Mouse (Mus musculus): ENCODE data around the gene Cyp2s1.

Cyp2s1 gene

DNA sequence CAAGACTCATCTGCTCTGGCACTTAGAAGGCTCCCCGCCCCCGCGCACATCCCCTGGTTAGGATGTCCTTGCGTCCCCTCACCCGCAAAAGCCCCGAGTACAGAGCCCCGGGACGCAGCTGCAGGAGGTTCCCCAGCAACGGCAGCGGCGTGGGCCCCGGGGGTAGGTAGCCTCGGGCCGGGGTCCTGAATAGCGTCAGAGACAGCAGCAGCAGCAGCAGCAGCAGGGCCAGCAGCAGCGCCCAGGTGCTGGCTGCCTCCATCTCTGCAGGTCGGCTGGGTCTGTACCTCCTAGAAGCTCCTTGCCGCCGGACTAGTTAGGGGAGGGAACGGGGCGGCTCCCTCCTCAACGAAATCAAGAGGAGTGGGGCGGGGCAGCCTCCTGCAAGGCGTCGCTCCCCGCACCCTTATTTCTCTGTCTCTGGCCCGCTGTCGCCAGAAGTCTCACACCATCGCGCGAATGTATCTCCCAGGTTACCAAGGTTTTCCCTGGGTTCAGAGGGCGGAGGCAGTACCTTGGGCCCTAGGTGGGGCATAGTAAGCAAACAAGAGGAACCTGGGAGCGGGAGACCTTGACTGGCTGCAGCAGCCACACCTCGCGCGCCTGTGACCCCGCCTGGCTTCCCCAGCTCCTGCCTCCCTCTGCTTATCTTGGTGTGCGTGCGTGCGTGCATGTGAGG, at the start of gene Cyp2s1:
Gene Cyp2s1, minus strand, starts transcription at position 673 of the 679 bp plus-strand sequence.
- DNase-seq = peak in 1 of 2 experiments; percentile 27

DNA sequence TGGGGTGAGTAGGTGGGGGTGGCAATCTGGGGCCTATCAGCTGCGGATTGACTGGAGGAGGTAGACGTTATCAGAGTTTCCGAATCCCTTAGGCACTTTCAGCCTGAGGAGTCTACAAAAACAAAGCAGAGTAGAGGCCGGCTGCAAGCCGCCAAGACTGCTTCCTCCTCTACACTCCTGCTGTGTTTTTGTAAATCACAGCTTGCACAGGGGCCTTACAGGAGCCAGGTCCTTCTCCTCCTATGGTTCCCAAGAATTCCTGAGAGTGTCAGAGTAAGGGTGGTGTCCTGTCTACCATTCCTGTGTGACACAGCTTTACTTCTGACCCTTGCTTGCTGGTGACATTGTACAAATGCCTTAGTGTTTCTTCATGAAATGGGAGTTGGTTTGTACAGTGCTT, 48.1 kb upstream of the Cyp2s1 start:
- DNase-seq = no peak

DNA sequence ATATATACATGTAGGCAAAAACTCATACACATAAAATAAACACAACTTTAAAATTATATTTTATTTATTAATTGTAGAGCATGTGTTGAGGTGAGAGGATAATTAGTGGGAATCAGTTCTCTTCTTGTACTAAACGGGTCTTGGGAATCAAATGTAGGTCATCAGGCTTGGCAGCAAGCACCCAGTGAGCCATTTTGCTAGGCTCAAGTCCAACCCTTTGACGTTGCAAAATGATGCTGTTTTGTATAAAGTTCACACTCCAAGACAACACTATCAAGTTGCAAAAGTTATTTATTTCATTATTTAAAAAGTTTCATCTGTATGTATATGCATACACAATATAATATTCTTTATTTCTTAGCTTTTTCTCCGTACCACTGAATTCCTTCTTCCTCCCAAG, 47.0 kb upstream of the Cyp2s1 start:
- DNase-seq = no peak

DNA sequence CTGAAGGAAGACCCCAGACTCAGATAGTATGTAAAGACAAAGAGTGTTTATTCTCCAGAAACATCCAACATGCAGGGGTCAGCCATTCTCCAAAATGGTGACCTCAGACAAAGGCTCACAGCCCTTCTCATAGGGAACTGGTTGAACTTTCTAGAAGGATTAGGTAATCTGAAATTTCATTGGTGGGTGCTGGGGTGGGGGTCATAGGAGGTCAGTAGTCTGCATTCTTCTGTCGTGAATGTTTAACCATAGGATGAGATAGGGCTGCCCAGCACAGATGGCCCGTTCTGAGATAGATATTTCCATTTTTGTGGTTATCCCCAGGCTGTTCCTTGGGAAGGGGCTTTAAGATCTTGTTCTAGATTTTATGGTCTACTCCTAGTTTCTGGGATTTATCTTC, 45.7 kb upstream of the Cyp2s1 start:
- DNase-seq = no peak

DNA sequence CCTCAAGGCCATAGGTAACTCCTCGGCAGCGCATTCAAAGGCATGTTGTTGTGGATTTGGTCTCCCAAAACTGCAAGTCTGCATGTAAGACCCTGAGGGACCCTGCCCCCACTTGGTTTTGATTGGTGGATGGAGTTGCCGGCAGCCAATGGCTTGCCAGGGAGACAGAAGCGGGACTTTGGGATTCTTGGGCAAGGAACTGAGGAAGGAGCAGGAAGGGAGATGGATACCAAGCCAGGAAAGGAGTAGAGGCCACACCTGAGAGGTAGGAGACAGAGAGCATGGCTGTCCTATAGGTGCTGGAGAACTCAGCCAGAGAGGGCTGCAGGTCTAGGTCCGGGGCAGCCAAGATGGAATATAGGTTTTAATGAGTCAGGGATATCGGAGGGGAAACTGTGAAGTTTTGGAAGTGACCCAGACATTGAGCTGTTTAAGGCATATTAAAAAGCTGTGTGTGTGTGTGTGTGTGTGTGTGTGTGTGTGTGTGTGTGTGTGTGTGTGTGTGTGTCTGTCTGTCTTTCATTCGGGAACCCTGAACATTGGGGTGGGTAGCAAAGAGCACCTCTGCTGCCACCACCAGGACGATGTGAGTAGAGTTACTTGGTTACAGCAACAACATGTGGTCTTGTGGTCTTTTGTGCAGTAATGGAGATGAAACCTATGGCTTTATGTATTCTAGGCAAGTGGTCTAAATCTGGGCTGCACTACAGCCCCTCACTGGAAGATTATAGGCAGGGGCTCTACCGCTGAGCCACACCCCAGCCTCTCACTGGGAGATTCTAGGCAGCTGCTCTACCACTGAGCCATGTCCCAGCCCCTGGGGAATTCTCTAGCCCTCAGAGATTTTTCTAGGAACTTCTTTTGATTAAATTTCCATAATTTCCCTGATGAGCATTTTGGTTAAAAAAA, 43.5 kb upstream of the Cyp2s1 start:
- DNase-seq = no peak

DNA sequence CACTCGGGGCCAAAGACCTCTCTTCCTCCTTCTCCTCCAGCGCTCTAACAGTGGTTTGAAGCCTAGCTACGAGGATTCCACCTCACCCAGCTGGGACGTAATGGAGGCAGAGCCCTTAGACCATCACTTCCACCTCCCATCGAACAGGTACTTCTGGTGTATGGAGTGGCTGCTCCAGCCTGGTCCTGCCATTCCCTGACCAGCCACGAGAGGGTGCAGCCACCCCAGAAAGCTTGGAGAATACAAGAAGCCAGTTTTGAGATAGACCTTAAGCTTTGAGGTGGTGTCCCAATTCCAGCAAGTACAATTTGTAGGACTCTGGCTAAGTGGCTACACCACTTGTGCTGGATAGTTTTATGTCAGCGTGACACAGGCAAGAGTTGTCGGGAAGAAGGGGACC, 38.4 kb upstream of the Cyp2s1 start:
- DNase-seq = peak; percentile 47 to 73

DNA sequence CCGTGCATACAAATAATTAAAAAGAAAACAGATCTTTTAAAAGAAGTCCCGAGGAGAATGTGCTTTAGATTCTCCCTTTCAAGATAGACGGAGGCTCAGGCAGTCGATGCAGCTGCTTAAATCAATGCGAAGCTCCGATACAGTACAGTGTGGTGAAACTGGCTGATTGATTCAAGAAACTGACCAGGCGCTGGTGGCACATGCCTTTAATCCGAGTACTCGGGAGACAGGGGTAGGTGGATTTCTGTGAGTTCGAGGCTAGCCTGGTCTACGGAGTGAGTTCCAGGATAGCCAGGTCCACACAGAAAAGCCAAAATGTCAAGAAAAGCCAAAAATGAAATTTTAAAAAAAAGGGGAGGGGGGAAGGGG, 31.7 kb upstream of the Cyp2s1 start:
- no peak for DNase-seq

DNA sequence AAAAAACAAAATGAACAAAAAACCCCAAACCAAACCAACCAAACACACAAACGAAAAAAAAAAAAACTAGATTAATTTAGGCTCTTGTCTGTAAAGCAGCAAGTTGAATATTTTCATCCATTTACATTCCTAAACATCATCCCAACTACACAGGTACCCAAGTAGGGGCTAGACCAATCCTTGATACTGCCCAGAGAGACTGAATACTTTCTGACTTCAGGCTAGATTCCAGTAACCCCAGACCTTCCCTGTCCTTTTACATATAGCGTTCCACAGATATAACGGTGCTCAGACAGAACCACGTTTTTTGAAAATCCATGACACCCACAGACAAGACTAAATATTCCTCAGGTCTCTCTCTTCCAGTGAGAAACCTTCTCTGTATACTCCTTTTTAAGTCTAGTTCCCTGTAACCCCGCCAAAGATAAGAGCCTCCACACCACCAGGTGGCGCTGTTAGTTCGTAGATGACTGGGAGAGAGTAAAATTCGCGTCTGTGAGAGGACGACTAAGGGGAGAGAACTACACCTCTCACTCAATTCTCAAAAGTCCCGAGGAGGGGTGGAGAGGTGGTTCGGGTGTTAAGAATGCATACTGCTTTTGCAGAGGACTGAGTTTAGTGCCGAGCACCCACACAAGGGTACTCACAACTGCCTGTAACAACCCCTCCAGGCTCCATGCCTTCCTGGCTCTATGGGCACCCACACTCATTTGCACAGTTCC, 31.2 kb upstream of the Cyp2s1 start:
- DNase-seq = peak; percentile 68 to 89

DNA sequence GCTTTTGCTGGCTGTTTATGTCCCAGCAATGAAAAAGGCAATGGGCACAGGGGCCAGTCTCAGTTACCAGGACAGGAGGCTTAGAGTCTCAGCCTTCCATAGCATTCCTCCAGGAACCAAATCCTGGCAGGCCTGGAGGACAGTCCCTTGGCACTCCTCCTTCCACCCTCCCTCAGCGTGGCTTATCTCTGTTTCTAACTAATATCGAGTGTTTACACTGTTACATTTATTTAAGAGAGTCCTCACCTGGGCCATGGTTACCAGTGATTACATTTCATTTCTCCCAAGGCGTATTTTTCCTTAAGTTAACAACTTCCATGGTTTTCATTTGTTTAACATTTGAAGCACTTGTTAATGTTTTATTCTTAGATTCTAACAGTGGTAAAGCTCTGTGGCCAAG, 28.2 kb upstream of the Cyp2s1 start:
- DNase-seq = no peak

DNA sequence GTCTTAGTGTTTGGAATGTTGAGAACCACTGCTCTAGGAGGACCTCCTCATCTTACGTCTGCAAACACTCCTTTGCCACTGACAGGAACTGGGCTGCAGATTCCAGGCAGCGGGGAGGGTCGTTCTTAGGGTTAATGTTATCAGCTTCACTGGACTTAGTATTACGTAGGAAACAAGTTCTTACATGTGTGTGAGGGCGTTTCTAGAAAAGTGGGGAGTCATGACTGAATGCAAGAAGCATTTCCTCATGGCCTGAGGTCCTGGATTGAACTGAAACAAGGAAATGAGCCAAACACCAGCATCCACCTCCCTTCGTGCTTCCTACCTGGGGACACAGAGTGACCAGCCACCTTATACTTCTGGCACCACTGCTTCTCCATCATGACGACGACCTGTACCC, 27.7 kb upstream of the Cyp2s1 start:
- DNase-seq = no peak

DNA sequence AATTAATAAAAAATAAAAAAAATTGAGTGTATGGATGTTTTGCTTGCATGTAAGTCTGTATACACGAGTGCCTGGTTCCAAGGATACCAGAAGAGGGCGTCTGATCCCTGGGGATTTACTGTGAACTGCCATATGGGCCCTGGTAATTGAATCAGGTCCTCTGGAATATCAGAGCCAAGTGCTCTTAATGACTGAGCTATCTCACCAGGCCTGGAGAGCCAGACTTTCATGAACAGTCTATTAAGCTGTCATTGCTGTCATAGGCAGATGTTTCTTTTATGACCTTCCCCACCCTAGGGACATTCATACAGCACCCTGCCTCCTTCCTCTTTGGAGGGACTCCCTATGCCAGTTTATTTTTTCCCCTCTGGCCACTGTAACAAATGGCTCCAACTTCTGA, 26.8 kb upstream of the Cyp2s1 start:
- no peak for DNase-seq

DNA sequence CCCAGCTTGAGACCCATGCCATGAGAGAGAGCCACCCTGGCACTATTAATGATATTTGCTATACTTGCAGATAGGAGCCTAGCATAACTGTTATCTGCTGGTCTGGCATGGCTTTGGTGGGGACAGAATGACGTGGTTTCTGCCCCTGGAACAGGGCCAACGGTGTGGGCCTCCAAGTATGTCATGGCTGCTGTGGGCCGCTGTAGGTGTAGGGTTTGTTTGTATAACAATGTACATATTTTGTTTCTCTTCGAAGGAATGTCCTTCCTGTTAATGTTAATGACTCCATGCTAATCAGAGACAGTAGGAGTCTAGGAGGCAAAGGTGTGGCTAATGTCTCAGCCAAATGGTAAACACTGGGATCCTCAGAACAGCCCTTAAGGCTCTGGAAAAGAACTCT, 24.2 kb upstream of the Cyp2s1 start:
- no peak for DNase-seq

DNA sequence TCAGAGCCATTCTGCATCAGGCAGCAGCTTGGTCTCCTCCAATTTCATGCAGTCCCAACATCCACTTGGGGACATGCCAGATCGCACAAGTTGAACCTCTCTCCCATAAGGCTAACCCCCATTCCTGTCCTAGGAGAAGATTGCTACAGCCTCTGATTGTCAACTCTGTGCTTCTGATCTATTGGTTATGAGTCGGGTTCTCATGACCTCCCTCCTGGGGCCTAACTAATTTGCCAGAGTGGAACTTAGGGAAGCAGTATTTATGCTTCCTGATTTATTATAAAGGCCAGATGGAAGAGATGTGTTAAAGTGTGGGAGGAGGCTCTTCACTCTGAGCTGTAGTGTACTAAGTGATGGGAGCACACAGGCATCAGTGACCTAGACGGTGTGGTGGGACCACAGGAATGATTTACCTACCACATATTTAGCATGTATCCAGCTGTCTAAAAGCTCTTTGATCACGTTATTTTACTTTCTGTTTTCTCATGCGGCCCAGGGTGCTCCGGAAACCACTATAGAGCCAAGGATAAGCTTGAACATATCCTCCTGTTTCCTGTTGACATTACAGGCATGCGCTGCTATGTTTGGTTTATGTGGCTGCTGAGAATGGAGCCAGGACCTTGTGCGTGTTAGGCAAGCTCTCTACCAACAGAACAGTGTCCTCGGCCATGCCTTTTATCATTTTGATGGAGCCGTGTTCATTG, 18.6 kb upstream of the Cyp2s1 start:
- no peak for DNase-seq

DNA sequence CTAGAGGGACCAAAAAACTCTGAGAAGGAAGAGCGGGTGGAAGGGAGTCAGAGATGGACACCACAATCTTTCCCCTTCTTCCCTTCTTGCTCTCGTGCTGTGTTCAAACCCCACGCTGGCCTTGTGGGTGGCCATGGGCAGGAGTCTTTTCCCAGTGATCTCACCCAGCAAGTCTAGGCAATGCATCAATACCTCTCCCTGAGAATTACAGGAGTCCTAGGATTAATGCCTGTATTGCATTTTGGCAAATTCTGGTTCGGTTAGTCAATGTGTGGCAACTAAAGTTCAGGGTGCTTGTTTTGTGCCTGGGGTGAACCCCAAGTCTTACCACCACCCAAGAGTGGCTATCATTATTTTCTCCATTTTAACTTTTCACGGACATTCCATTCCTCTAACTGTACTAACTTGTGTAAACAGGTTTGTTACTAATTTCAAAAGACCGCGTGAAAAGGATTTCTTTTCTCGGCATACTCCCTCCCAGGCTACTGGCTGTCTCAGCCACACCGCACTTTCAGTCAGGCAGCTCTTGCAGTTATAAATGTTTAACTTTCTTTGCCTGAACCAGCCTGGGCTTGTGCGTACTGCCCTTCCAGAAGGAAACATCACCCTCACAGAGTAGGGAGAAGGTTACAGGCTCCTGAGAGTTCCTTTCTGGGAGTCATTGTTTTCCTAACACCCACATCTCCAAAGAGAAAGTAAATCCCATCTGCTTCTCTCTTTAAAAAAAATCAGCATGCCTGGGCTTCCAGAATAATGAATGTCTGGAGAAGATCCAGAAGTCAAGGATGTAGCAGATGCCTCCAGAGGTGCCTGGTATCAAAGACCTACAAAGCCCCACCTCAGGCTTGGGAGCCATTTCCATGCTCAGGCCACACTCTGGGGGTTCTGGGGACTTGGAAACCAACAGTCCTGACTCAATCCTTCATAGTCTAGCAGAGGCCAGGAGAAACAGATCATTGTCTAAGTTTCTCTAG, 15.1 kb upstream of the Cyp2s1 start:
- DNase-seq = no peak

DNA sequence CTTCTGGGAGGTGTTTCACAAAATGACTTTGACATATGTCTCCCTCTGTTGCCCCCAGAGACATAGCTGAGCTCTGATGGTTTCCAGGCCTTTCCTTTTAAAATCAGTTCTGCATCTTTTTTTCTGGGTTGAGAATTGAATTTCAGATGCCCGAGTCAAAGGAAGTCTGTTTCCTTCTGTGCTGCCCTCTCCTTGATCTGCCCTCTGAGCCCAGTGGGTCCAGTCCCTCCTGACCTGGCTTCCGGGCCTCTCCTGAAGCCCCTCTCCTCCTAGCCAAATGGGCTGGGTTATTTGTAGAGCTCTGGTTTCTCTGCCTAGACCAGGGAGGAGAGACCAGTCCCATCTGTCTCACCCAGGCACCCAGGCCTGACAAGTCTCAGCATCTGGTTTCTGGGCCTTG, 13.5 kb upstream of the Cyp2s1 start:
- no peak for DNase-seq

DNA sequence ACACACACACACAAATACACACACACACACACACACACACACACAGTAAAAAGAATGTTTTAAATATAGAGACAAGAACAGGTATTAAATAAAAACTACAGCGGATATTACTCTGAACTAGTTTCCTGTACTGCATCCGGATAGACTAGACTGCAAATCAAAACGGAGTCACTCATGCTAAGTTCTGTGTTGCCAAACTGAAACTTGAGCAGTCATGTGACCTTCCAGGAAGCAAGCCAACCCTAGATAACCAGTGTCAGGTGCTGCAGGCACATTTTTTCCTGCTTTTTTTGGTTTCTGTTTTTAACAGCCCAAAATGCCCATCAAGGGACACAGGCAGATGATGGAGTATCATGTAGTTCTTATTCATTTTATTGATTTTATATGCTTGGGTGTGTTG, 10.5 kb upstream of the Cyp2s1 start:
- peak in 1 of 2 experiments; percentile 25 for DNase-seq

DNA sequence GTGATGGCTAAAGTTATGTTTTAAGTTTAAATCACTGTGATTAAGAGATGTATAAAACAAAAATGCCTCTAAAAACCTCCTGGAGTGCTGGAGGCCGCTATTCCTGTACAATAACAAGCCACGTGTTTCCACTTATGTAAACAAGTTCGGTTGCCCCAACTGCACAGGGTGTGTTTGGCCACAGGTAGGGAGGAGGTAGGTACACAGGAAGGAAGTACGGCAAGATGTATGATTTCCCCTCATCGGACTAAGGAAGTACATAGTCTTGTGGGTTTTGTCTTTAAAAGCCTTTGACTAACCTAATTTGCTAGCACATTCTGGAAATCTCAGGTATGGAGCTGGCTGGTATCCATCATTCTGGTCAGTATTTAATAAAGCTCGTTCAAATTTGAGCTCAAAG, 9.3 kb upstream of the Cyp2s1 start:
- no peak for DNase-seq

DNA sequence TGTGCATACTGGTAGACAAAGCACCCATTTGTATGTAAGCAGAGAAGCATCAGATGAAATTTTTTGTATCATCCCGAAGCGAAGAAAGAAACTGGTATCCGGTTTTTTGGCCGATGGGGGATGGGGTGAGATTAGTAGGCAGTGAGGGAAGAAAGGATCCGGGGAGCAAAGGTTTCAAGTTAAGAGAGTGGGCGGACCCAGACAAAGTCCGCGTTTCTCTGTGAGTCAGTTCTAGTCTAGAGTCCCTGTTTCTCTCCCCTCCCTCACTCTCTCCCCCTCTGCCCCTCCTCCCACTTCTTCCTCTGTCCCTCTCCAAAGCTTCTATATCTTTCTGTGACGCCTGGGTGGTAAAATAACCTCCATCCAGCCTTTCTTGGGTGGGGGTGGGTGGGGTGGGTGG, 8.3 kb upstream of the Cyp2s1 start:
- DNase-seq = no peak

DNA sequence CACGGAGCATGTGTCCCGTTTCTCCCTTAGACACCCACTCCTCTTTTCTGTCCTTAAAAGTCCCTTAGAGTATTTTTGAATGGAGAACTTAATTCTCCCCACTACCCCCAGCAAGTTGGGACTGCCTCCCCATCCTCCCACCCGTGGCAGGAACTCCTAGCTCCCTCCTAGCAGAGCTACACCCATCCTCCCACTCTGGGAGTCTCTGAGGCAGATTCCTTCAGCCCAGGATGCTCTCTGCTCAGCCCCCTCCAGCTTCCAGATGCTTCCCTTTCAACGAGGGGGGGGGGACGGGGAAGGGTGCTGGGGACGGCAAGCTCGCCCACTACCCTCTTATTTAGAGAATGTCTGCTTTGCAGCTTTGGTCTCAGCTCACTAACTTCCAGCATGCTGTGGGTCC, 1.1 kb downstream of the Cyp2s1 start:
- no peak for DNase-seq

DNA sequence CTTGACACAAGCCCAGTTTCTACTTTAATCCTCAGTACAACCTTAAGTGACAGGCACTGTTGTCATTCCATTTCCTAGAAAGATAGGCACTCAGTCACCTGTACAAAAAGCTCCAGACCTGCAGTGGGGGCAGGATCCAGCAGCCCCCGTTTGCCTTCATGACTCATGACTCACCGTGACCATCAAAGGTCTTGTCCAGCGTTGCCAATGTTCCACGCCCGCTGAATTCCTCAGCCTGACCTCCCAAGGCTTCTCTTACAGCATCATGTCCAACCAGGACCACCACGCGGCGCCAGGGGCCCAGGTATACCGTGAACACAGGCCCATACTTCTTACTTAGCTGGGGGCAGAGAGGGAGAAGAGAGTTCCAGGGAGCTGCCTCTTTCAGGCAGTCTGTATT, 2.0 kb downstream of the Cyp2s1 start:
- no peak for DNase-seq

DNA sequence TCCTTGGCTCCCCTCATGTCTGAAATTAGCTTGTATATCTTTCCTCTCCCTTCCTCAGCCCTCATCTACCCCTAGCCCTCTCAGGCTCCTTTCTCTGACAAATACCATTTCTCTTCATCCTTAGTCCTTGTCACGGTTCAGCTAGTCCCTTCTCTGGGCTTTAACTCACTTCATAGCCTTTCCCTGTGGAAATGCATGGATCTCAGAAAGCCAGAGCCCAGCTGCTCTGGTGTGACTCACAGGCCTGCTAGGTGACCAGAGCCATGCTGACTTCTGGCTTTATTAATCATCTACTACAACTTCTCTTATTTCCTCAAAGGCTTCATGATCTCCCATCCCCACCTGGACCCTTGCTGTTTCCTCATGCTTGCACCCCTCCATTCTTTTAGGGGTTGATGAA, 4.5 kb downstream of the Cyp2s1 start:
- no peak for DNase-seq

DNA sequence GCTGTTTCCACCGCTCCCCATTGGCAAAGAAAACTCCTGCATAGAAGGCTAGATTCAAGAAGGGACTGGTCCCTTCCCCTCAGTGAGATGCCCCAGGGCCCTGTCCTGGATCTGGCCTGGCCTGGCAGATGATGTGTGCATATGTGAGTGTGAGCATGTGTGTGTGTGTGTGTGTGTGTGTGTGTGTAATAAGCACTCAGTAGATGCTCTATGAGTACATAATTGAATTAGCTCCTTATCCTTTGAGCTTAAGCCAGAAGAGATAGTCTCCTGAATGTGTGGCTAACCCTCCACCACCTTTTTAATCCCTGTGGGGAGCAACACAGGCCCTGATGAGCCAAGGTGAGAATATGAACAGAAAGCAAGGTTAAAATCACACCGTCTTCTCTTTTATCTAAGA, 5.0 kb downstream of the Cyp2s1 start:
- no peak for DNase-seq

All from spleen, adult 18-20 months (tissue).